Mouse (Mus musculus): ENCODE results near the gene Zbtb12.

DNA sequence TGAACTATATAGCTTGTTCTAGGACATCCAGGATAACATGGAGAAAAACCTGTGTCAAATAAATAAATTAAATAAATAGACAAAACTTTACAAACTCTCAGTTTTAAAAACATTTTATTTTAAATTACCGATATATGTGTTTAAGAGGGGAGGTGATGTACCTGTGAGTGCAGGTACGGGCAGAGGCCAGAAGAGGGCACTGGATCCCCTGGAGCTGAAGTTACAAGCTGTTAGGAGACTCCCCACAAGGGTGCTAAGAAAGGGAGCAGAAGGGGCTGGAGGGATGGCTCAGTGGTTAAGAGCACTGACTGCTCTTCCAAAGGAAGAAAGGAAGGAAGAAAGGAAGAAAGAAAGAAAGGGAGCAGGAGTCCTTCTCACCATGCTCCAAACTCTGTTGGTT is 12.1 kb downstream of the Zbtb12 start:
- TF ChIP-seq POLR2AphosphoS2 (IDR thresholded peaks at IDR 0.05; ENCODE audit: low read length): no peak
- TF ChIP-seq MAZ (IDR thresholded peaks at IDR 0.05; ENCODE audit: low read depth, low read length): no peak
- TF ChIP-seq MEF2A (IDR thresholded peaks at IDR 0.05; ENCODE audit: extremely low read depth, insufficient replicate concordance, low read depth, low read length, poor library complexity, severe bottlenecking): no peak
- TF ChIP-seq CTCF (IDR thresholded peaks at IDR 0.05 in 2 of 3, conservative IDR thresholded peaks at IDR 0.05 in 1 of 3; ENCODE audit: control insufficient read depth in 1 of 3, insufficient read depth in 1 of 3, low read depth in 2 of 3, low read length in 3 of 3, poor library complexity in 1 of 3, severe bottlenecking in 1 of 3): peak; percentile 36 to 58 (median 42)
